Mouse (Mus musculus): ENCODE data around the gene Dapp1. TPM values are rescaled to one million over a fixed set of nuclear protein-coding genes. Genes with fewer than 3 reads are reported as not detected.

The Dapp1 gene
- polyA plus RNA-seq, 1 experiment from 2014 or later = 10.3 TPM

- Histone ChIP-seq H3K4me1 (ENCODE audit: insufficient read depth) (peaks cover 53% of the 10 kb centered on the region), H3K9me3 (ENCODE audit: low read length) (no peaks in the 10 kb centered on the region), H3K4me3 (ENCODE audit: low read depth, low read length) (peak overlapping the region; percentile 66), H3K36me3 (replicated peaks; ENCODE audit: insufficient read depth, low read length) (peaks cover 7% of the 10 kb centered on the region), H3K9ac (replicated peaks) (peak overlapping the region; percentile 41; the same call in 1 of the 2 replicates), H3K27ac (ENCODE audit: low read depth) (peak overlapping the region; percentile 61), H3K27me3 (ENCODE audit: insufficient read depth, low read length) (no peaks in the 10 kb centered on the region), H3K4me2 (ENCODE audit: low read depth, low read length) (peak overlapping the region; percentile 78)
- TF ChIP-seq EP300 (IDR thresholded peaks at IDR 0.05; ENCODE audit: low read depth) = no peak
- 45% methylated on average over 5 of the region's 5 CpGs for WGBS (ENCODE audit: insufficient replicate concordance)
- no peak for ATAC-seq
- DNase-seq = no peak
Measured at GRCm38 (mm10) chr3:137978233-137978632, 3.1 kb downstream of the Dapp1 start.

GRCm38 (mm10) chr3:137977629-137978041 is 3.7 kb downstream of the Dapp1 start:
- Histone ChIP-seq H3K27me3 (ENCODE audit: insufficient read depth, low read length) (no peaks in the 10 kb centered on the region), H3K4me1 (ENCODE audit: insufficient read depth) (peaks cover 59% of the 10 kb centered on the region), H3K4me2 (ENCODE audit: low read depth, low read length) (peak overlapping the region; percentile 78), H3K36me3 (replicated peaks; ENCODE audit: insufficient read depth, low read length) (peaks cover 7% of the 10 kb centered on the region), H3K27ac (ENCODE audit: low read depth) (0 out of 2 replicates have a peak overlapping the region, but pooled peaks have one; percentile 9), H3K4me3 (ENCODE audit: low read depth, low read length) (0 out of 2 replicates have a peak overlapping the region, but pooled peaks have one; percentile 66), H3K9ac (replicated peaks) (peak overlapping the region; percentile 6; the same call in 1 of the 2 replicates), H3K9me3 (ENCODE audit: low read length) (no peaks in the 10 kb centered on the region)
- ATAC-seq = no peak
- 51% methylated on average over 6 of the region's 6 CpGs for WGBS (ENCODE audit: insufficient replicate concordance)
- DNase-seq = no peak
- no peak for TF ChIP-seq EP300 (IDR thresholded peaks at IDR 0.05; ENCODE audit: low read depth)
- no peak for TF ChIP-seq CTCF (IDR thresholded peaks at IDR 0.05; ENCODE audit: low read depth)

- TF ChIP-seq EP300 (IDR thresholded peaks at IDR 0.05; ENCODE audit: low read depth) = no peak
- no peak for TF ChIP-seq CTCF (IDR thresholded peaks at IDR 0.05; ENCODE audit: low read depth)
- 0 out of 2 replicates have a peak overlapping the region, but pooled peaks have one; percentile 9 for H3K27ac ChIP-seq (ENCODE audit: low read depth)
- ATAC-seq (no peak), DNase-seq (no peak)
- peak overlapping the region; percentile 6; the same call in 1 of the 2 replicates for H3K9ac ChIP-seq (replicated peaks)
- H3K9me3 ChIP-seq (ENCODE audit: low read length) = no peaks in the 10 kb centered on the region
- no peak overlapping the region for H3K4me3 ChIP-seq (ENCODE audit: low read depth, low read length)
- WGBS (ENCODE audit: insufficient replicate concordance) = 60% methylated on average over 9 of the region's 9 CpGs
- H3K4me1 ChIP-seq (ENCODE audit: insufficient read depth) = peaks cover 64% of the 10 kb centered on the region
- H3K4me2 ChIP-seq (ENCODE audit: low read depth, low read length) = peak overlapping the region; percentile 78
- H3K27me3 ChIP-seq (ENCODE audit: insufficient read depth, low read length) = no peaks in the 10 kb centered on the region
- peaks cover 7% of the 10 kb centered on the region for H3K36me3 ChIP-seq (replicated peaks; ENCODE audit: insufficient read depth, low read length)
Measured at GRCm38 (mm10) chr3:137976943-137977628, 4.3 kb downstream of the Dapp1 start.

GRCm38 (mm10) chr3:137975856-137976423 is 5.4 kb downstream of the Dapp1 start:
- no peak for ATAC-seq
- no peak for TF ChIP-seq CTCF (IDR thresholded peaks at IDR 0.05; ENCODE audit: low read depth)
- TF ChIP-seq EP300 (IDR thresholded peaks at IDR 0.05; ENCODE audit: low read depth) = peak; percentile 73
- peaks cover 7% of the 10 kb centered on the region for H3K36me3 ChIP-seq (replicated peaks; ENCODE audit: insufficient read depth, low read length)
- H3K27me3 ChIP-seq (ENCODE audit: insufficient read depth, low read length) = no peaks in the 10 kb centered on the region
- no peak overlapping the region for H3K27ac ChIP-seq (ENCODE audit: low read depth)
- H3K4me2 ChIP-seq (ENCODE audit: low read depth, low read length) = no peak overlapping the region
- no peak for DNase-seq
- H3K4me3 ChIP-seq (ENCODE audit: low read depth, low read length) = no peak overlapping the region
- WGBS (ENCODE audit: insufficient replicate concordance) = 69% methylated on average over 17 of the region's 17 CpGs
- no peak overlapping the region for H3K9ac ChIP-seq (replicated peaks)
- no peaks in the 10 kb centered on the region for H3K9me3 ChIP-seq (ENCODE audit: low read length)
- peaks cover 70% of the 10 kb centered on the region for H3K4me1 ChIP-seq (ENCODE audit: insufficient read depth)

GRCm38 (mm10) chr3:137975435-137975834 is 5.9 kb downstream of the Dapp1 start:
- ATAC-seq (no peak), DNase-seq (no peak)
- Histone ChIP-seq H3K9ac (replicated peaks) (no peak overlapping the region), H3K4me3 (ENCODE audit: low read depth, low read length) (no peak overlapping the region), H3K27ac (ENCODE audit: low read depth) (no peak overlapping the region), H3K27me3 (ENCODE audit: insufficient read depth, low read length) (no peaks in the 10 kb centered on the region), H3K36me3 (replicated peaks; ENCODE audit: insufficient read depth, low read length) (peaks cover 7% of the 10 kb centered on the region), H3K4me2 (ENCODE audit: low read depth, low read length) (no peak overlapping the region), H3K9me3 (ENCODE audit: low read length) (no peaks in the 10 kb centered on the region), H3K4me1 (ENCODE audit: insufficient read depth) (peaks cover 75% of the 10 kb centered on the region)
- WGBS (ENCODE audit: insufficient replicate concordance) = 61% methylated on average over 7 of the region's 7 CpGs
- no peak for TF ChIP-seq EP300 (IDR thresholded peaks at IDR 0.05; ENCODE audit: low read depth)
- no peak for TF ChIP-seq CTCF (IDR thresholded peaks at IDR 0.05; ENCODE audit: low read depth)

GRCm38 (mm10) chr3:137974306-137974705 is 7.0 kb downstream of the Dapp1 start:
- H3K4me1 ChIP-seq (ENCODE audit: insufficient read depth) = peaks cover 72% of the 10 kb centered on the region
- 69% methylated on average over 8 of the region's 8 CpGs for WGBS (ENCODE audit: insufficient replicate concordance)
- no peak for TF ChIP-seq EP300 (IDR thresholded peaks at IDR 0.05; ENCODE audit: low read depth)
- TF ChIP-seq CTCF (IDR thresholded peaks at IDR 0.05; ENCODE audit: low read depth) = no peak

More at GRCm38 (mm10) chr3:137974306-137974705, 7.0 kb downstream of the Dapp1 start:
- peak overlapping the region; percentile 11; the same call in 1 of the 2 replicates for H3K9ac ChIP-seq (replicated peaks)
- H3K36me3 ChIP-seq (replicated peaks; ENCODE audit: insufficient read depth, low read length) = peaks cover 7% of the 10 kb centered on the region
- H3K4me3 ChIP-seq (ENCODE audit: low read depth, low read length) = no peak overlapping the region
- ATAC-seq = no peak
- H3K27me3 ChIP-seq (ENCODE audit: insufficient read depth, low read length) = no peaks in the 10 kb centered on the region
- H3K9me3 ChIP-seq (ENCODE audit: low read length) = no peaks in the 10 kb centered on the region
- no peak overlapping the region for H3K27ac ChIP-seq (ENCODE audit: low read depth)
- H3K4me2 ChIP-seq (ENCODE audit: low read depth, low read length) = peak overlapping the region; percentile 22; the same call in 1 of the 2 replicates
- DNase-seq = no peak

All from liver, postnatal 0 days (tissue).